Mouse (Mus musculus): ENCODE data around the gene Bcan. TPM values are rescaled to one million over a fixed set of nuclear protein-coding genes. Genes with fewer than 3 reads are reported as not detected.

Bcan gene
- polyA plus RNA-seq, 1 experiment: 0.61 TPM

DNA sequence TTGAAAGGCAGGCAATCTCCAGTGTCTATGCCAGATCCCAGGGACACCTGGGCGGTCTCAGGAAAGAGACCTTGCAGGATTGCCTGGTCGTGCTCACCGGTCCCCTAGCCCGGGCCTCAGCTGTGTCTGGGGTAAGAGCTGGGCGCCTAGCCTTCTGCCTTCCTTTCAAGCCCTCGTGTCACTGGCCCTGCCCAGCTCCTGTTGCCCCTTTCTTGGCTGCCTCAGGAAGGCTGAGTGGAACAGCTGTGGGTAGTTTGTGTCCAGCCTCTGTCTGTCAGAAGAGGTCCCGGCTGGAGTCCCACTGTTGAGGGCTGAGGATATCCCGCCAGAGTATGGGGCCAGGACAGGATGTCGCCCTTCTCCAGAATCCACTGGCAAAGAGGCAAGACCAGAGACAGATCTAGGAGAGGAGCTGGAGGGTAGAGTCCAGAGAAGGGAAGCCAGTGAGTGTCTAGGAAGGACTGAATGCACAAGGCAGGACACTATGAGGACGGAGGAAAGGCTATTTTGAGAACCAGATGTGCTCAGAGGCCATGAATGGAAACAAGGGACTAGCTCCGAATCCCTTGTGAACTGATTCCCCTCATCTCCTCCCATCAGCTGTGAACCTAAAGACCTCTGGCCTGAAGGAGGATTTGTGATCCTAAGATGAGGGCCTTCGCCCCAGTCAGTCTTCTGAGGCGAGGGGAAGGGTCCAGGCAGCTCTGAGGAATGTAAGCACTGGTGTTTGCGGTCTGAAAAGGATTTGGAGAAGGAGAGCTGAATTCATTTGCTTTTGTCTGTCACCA, 26.2 kb downstream of the Bcan start:
- peaks cover 13% of the 10 kb centered on the region for H3K4me1 ChIP-seq (ENCODE audit: control insufficient read depth, insufficient read depth, low read length)
- no peak overlapping the region for H3K27ac ChIP-seq (ENCODE audit: insufficient read depth, low read length)
- peak overlapping the region; percentile 77 for H3K4me3 ChIP-seq (ENCODE audit: insufficient read depth, low read length)
- no peak for TF ChIP-seq POLR2A (IDR thresholded peaks at IDR 0.05; ENCODE audit: low read depth, low read length)
- no peak for TF ChIP-seq CTCF (IDR thresholded peaks at IDR 0.05; ENCODE audit: borderline replicate concordance, insufficient read depth, low read length)

- Histone ChIP-seq H3K4me1 (ENCODE audit: control insufficient read depth, insufficient read depth, low read length) (peaks cover 13% of the 10 kb centered on the region), H3K27ac (ENCODE audit: insufficient read depth, low read length) (no peak overlapping the region), H3K4me3 (ENCODE audit: insufficient read depth, low read length) (peak overlapping the region; percentile 77)
- no peak for TF ChIP-seq POLR2A (IDR thresholded peaks at IDR 0.05; ENCODE audit: low read depth, low read length)
- TF ChIP-seq CTCF (IDR thresholded peaks at IDR 0.05; ENCODE audit: borderline replicate concordance, insufficient read depth, low read length): no peak
These were observed 27.3 kb downstream of the Bcan start for GRCm38 (mm10) chr3:87972776-87973175.

GRCm38 (mm10) chr3:87972203-87972664, 27.8 kb downstream of the Bcan start:
- peak overlapping the region; percentile 77 for H3K4me3 ChIP-seq (ENCODE audit: insufficient read depth, low read length)
- TF ChIP-seq CTCF (IDR thresholded peaks at IDR 0.05; ENCODE audit: borderline replicate concordance, insufficient read depth, low read length): no peak
- TF ChIP-seq POLR2A (IDR thresholded peaks at IDR 0.05; ENCODE audit: low read depth, low read length): no peak
- H3K4me1 ChIP-seq (ENCODE audit: control insufficient read depth, insufficient read depth, low read length): peaks cover 13% of the 10 kb centered on the region
- no peak overlapping the region for H3K27ac ChIP-seq (ENCODE audit: insufficient read depth, low read length)

DNA sequence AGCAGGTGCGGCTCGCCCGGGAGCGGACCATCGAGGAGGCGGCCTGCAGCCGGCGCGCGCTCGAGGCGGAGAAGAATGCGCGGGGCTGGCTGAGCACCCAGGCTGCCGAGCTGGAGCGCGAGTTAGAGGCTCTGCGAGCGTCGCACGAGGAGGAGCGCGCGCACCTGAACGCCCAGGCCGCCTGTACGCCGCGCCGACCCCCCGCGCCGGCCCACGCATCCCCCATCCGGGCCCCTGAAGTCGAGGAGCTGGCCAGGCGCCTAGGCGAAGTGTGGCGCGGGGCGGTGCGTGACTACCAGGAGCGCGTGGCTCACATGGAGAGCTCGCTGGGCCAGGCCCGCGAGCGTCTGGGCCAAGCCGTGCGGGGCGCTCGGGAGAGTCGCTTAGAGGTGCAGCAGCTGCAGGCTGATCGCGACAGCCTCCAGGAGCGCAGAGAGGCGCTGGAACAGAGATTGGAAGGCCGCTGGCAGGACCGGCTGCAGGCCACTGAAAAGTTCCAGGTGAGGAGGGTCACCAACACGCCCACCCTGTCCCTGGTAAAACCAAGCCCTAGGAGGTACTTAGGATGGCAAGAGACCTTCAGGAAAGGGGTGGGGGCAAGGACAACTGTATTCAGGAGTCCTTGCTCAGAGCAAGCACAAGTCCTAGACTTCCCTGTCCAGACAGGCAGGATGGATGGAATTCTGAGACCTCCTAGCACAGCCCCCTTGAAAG, 28.4 kb downstream of the Bcan start:
- TF ChIP-seq POLR2A (IDR thresholded peaks at IDR 0.05; ENCODE audit: low read depth, low read length): no peak
- H3K4me1 ChIP-seq (ENCODE audit: control insufficient read depth, insufficient read depth, low read length): peaks cover 13% of the 10 kb centered on the region
- H3K4me3 ChIP-seq (ENCODE audit: insufficient read depth, low read length): peak overlapping the region; percentile 77
- H3K27ac ChIP-seq (ENCODE audit: insufficient read depth, low read length): no peak overlapping the region

GRCm38 (mm10) chr3:87970939-87971488, 29.0 kb downstream of the Bcan start, which contains the start of gene Nes:
Gene Nes (plus strand): TSS chr3:87971078.
- TF ChIP-seq CTCF (IDR thresholded peaks at IDR 0.05; ENCODE audit: borderline replicate concordance, insufficient read depth, low read length) (no peak), POLR2A (IDR thresholded peaks at IDR 0.05; ENCODE audit: low read depth, low read length) (peak; percentile 79)
- H3K4me1 ChIP-seq (ENCODE audit: control insufficient read depth, insufficient read depth, low read length): peaks cover 13% of the 10 kb centered on the region
- 0 out of 2 replicates have a peak within 1 kb of the TSS, but pooled peaks have one; percentile 3 for H3K27ac ChIP-seq (ENCODE audit: insufficient read depth, low read length)
- peak within 1 kb of the TSS; percentile 77 for H3K4me3 ChIP-seq (ENCODE audit: insufficient read depth, low read length)

- Histone ChIP-seq H3K4me3 (ENCODE audit: insufficient read depth, low read length) (peak overlapping the region; percentile 77), H3K27ac (ENCODE audit: insufficient read depth, low read length) (0 out of 2 replicates have a peak overlapping the region, but pooled peaks have one; percentile 3), H3K4me1 (ENCODE audit: control insufficient read depth, insufficient read depth, low read length) (peaks cover 13% of the 10 kb centered on the region)
- TF ChIP-seq POLR2A (IDR thresholded peaks at IDR 0.05; ENCODE audit: low read depth, low read length): no peak
- TF ChIP-seq CTCF (IDR thresholded peaks at IDR 0.05; ENCODE audit: borderline replicate concordance, insufficient read depth, low read length): no peak
These were observed 29.7 kb downstream of the Bcan start for GRCm38 (mm10) chr3:87970184-87970938.

DNA sequence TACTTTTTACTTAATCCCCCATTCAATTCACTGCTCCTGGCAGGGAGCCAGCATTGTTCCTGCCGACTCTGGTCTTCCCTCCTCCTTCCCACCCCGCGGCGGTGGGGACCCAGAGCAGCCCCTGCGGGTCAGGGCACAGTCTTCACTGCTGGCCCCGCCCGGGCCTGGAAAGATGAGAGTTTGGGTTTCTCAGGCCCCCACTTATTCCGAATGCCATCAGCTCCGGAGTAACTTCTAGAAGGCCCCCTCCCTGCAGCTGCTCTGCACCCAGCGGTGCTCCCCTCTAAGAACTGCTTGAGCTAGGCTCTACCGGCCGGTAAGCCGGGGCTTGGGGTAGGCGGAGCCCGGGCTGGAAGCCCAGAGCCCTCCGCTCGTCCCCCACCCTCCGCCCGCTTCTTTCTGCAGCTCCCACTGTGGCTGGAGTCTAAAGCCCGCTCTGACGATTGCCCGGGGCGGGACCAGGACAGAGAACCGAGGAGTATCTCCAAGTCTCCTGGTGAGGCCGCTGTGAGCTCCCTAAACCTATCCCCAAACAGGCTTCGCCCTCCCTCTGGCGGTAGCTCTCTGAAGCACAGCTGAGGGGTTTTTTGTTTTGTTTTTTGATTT, 39.3 kb downstream of the Bcan start:
- H3K27ac ChIP-seq (ENCODE audit: insufficient read depth, low read length): peak overlapping the region; percentile 84
- H3K4me3 ChIP-seq (ENCODE audit: insufficient read depth, low read length): peak overlapping the region; percentile 30
- TF ChIP-seq CTCF (IDR thresholded peaks at IDR 0.05; ENCODE audit: borderline replicate concordance, insufficient read depth, low read length): peak; percentile 81
- TF ChIP-seq POLR2A (IDR thresholded peaks at IDR 0.05; ENCODE audit: low read depth, low read length): peak; percentile 70
- H3K4me1 ChIP-seq (ENCODE audit: control insufficient read depth, insufficient read depth, low read length): peaks cover 11% of the 10 kb centered on the region; the same call in 1 of the 2 replicates

- Histone ChIP-seq H3K4me3 (ENCODE audit: insufficient read depth, low read length) (peak overlapping the region; percentile 30; the same call in 1 of the 2 replicates), H3K4me1 (ENCODE audit: control insufficient read depth, insufficient read depth, low read length) (peaks cover 11% of the 10 kb centered on the region; the same call in 1 of the 2 replicates), H3K27ac (ENCODE audit: insufficient read depth, low read length) (peak overlapping the region; percentile 84)
- no peak for TF ChIP-seq CTCF (IDR thresholded peaks at IDR 0.05; ENCODE audit: borderline replicate concordance, insufficient read depth, low read length)
- TF ChIP-seq POLR2A (IDR thresholded peaks at IDR 0.05; ENCODE audit: low read depth, low read length): no peak
These were observed 39.8 kb downstream of the Bcan start for GRCm38 (mm10) chr3:87960191-87960585.

DNA sequence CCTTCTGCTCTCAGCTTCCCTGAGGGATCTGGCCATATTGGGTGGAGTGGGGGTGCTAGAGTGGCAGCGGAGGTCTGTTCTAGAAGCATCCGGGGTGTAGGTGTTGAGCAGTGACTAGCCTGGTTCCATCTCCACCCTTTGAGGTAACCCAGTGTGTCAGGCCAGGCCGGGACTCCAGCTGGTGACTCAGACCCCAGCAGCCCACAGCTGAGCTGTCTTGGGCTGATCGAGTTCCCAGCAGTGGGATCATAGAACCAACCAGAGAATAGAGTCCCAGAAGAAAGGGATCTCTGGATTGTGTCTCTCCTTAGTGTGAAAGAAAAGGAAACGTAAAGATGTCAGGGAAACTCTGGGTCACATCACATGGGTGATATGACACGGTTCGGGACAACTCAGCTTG, 40.7 kb downstream of the Bcan start:
- TF ChIP-seq POLR2A (IDR thresholded peaks at IDR 0.05; ENCODE audit: low read depth, low read length): no peak
- TF ChIP-seq CTCF (IDR thresholded peaks at IDR 0.05; ENCODE audit: borderline replicate concordance, insufficient read depth, low read length): no peak
- Histone ChIP-seq H3K4me1 (ENCODE audit: control insufficient read depth, insufficient read depth, low read length) (peaks cover 11% of the 10 kb centered on the region; the same call in 1 of the 2 replicates), H3K4me3 (ENCODE audit: insufficient read depth, low read length) (no peak overlapping the region), H3K27ac (ENCODE audit: insufficient read depth, low read length) (peak overlapping the region; percentile 84)

Measured in embryonic fibroblast, embryonic 13.5 days (primary cell).